Mouse (Mus musculus) erythroid progenitor cell, adult 5-6 weeks (primary cell): Measurements from ENCODE around the gene Hdac11. TPM values are rescaled to one million over a fixed set of nuclear protein-coding genes. Genes with fewer than 3 reads are reported as not detected.

Experiments
- ATAC-seq: replicated peaks from 2 replicates; pipeline ENCODE4 v1.8.0; 2016; ENCODE audit warnings: moderate number of reproducible peaks, mild to moderate bottlenecking, moderate TSS enrichment, inconsistent platforms; ENCODE audit not compliant: poor library complexity, low FRiP score, severe bottlenecking
- total RNA-seq, 2 experiments: library from RNA; stranded (forward) in 1 of 2; stranded (reverse) in 1 of 2; fragments of 150-400 nt in 1 of 2; fragments of 186-747, 209-891 nt in 1 of 2; gene quantifications; 2 replicates each; pipeline versions ENCODE4 v1.2.3 to v1.2.4; 2015 to 2017; ENCODE audit warnings: low replicate concordance in 2 of 2

Hdac11 gene
- total RNA-seq, 2 experiments from 2014 or later = 13.8 to 20.1 TPM

DNA sequence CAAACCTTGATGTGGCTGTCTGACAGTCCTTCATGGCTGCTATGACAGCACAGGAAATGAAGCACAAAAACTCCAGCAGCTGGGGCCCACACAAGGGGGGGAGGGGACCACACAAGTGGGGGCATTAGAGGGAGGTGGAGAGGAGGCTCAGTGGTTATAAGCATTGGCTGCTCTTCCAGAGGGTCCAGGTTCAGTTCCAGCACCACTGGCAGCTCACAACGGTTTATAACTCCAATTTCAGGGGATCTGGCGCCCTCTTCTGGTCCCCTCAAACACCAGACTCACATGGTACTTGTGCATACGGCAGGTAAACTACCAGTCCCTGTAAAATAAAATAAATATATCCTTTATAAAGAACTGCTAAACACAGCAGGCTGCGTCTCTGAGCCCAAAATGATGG is 27.5 kb upstream of the Hdac11 start:
- ATAC-seq = no peak

GRCm38 (mm10) chr6:91130856-91131255 is 25.6 kb upstream of the Hdac11 start:
- peak; percentile 62; the same call in 1 of the 2 replicates for ATAC-seq

DNA sequence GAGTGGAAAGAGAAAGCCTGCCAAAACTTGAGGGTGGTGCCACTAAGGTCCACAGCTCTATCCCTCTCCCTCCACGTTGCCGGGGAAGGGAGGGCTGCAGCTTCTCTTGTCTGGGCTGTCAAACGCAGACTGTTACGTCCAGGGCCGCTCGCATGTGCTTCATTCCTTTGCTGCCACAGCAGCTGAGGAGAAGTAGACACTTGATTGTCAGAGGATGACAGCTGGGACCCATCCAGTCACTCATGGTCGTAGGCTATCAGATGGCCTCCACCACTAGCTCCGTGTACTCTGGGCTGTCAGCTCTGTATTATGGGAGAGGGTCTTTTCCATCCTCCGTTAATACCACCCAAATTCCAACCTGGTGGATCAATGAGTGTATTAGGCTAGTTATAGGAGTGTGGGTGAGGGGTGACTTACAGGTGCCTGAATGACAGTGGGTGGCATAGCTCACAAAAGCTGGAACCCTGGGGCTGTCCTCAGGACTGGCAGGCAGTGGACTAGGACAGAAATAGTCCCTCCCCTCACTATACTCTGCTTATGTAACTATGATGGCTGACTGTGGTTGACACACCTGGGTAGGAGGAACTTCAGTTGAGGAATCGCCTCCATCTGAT is 19.0 kb upstream of the Hdac11 start:
- ATAC-seq = no peak

- ATAC-seq = peak; percentile 88
Measured at GRCm38 (mm10) chr6:91139846-91140245, 16.6 kb upstream of the Hdac11 start.

DNA sequence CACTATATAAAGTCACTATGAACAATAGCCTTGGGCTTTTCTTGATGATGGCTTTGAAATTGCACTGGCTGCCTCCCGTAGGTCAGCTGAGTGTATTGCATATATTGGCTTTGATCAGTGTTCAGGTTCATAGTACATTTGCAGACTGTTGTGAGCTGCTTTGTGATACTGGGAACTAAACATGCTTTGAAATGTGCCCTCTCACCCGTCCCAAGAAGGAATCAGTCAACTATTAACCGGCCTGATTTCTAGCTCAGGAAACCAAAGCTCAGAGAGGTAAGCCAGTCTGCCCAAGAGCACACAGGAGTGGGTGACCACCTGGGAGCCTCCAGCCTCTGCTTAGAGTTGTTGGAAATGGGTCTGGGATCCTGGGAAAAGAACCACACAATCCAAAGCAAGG is 11.4 kb upstream of the Hdac11 start:
- no peak for ATAC-seq

- ATAC-seq = no peak
Measured at GRCm38 (mm10) chr6:91145572-91145971, 10.9 kb upstream of the Hdac11 start.

GRCm38 (mm10) chr6:91146443-91147151 is 9.9 kb upstream of the Hdac11 start:
- no peak for ATAC-seq

DNA sequence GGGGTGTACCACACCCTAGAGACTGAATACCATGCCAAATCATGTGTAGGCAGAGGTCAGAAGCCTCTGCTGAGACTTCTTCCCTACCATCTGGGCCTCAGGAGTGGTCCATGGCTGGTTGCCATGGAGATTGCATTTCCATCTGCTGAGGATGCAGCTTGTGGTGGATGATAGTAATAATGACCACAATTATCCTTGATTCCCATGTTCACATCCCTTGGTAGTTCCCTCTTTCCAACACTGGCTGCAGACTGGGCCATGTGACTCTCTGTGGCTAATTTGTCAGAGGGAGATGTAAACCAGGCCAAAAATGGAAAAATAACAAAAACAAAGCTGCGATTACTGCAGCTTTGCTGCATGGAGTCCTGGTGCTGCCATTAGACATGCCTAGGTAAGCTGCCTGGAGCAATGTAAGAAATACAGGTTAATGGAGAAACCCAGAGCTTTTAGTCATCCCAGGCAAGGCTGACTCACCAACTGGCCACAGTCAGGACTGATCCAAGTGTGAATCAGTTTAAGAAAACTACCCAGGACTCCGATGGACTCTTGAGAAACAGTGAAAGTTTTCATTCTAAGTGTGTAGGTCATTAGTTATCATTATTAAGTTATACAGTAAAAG is 9.2 kb upstream of the Hdac11 start:
- no peak for ATAC-seq

GRCm38 (mm10) chr6:91152892-91153548 is 3.4 kb upstream of the Hdac11 start:
- no peak for ATAC-seq

- no peak for ATAC-seq
Measured at GRCm38 (mm10) chr6:91153549-91154064, 2.9 kb upstream of the Hdac11 start.

DNA sequence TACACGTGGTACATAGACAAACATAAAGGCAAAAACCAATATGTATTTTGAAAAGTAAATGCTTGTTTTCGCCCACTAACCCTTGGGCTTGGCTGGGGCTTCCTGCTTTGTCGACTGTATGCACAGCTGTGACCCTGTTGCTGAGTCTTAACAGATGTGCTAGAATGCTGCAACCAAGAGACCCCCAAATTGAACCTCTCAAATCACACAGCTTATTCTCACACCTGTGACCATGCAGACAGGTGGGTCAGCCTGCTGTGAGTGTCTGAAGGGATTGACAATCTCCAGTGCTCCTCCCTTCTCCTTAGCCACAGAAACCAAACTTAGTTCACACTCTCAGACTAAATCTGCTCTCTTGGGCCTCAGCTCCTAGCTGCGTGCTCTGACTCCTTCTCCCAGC is 1.8 kb upstream of the Hdac11 start:
- ATAC-seq = no peak

DNA sequence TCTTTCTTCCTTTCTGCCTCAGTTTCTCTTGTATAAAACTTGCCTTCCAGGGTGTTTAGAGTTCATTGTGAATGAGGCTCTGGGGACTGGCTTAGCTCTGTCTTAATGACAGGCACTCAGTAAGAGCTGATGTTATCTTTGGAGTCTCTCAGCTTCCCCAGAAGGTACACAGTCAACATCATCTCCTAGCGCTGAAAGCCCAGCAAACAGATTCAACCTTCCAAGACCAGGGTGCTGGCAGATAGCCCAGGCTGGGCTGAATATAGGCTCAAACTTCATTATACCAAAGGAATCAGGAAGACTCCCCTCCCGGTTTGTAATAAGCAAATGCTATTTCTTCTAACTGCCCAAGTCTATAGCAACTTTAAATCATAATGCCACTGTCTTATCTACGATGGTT is 1.2 kb upstream of the Hdac11 start:
- ATAC-seq = no peak

DNA sequence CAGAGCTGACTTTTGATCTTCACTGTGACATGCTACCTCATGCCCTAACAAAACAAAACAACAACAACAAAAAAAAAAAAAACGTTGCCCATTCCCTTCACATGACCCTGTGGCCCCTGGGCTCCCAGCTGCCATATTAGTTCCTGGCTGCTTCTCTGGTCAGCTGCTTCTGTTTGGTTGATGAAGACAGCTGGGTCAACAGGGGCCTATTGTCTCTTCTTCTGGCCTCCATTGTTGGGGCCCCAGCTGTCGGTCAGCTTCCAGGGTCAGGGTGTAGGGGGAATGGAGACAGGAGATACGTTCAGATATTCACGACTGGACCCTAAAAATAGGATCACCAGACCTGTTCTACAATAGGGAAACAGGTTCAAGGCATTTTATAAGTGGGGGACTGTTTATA is 403 bp upstream of the Hdac11 start:
- ATAC-seq = peak; percentile 2; the same call in 1 of the 2 replicates

DNA sequence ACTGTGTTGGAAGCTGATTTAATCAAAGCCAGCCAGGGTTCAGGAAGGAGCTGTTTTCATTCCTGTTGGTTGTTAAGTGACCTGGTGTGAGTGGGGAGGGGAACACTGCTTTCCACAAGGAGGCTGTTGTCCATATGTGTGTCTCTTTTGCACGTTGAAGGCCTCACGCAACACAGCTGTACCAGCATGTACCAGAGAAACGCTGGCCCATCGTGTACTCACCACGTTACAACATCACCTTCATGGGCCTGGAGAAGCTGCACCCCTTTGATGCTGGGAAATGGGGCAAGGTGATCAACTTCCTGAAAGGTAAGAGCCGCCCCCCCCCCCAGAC is 739 bp downstream of the Hdac11 start:
- no peak for ATAC-seq

GRCm38 (mm10) chr6:91159047-91159446 is 2.6 kb downstream of the Hdac11 start:
- no peak for ATAC-seq

DNA sequence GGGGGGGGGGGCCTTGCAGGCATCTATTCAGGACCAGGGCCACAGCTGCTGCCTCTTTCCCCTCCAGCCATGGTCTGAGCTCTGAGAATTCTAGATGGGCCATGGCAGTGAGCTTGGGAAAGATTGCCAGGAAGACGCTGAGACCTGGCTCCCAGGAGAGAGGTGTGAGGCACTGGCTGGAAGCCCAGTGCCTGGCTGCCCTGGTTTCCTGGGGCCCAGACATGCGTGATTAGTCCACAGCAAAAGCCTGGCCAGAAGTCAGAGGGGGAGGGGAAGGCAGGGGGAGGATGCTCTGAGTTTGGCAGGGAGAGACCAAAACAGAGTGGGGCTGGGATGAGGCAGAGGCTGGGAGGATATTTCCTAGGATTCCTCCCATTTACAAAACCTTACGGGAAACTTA is 3.9 kb downstream of the Hdac11 start:
- no peak for ATAC-seq

GRCm38 (mm10) chr6:91160976-91161375 is 4.5 kb downstream of the Hdac11 start:
- ATAC-seq = no peak

DNA sequence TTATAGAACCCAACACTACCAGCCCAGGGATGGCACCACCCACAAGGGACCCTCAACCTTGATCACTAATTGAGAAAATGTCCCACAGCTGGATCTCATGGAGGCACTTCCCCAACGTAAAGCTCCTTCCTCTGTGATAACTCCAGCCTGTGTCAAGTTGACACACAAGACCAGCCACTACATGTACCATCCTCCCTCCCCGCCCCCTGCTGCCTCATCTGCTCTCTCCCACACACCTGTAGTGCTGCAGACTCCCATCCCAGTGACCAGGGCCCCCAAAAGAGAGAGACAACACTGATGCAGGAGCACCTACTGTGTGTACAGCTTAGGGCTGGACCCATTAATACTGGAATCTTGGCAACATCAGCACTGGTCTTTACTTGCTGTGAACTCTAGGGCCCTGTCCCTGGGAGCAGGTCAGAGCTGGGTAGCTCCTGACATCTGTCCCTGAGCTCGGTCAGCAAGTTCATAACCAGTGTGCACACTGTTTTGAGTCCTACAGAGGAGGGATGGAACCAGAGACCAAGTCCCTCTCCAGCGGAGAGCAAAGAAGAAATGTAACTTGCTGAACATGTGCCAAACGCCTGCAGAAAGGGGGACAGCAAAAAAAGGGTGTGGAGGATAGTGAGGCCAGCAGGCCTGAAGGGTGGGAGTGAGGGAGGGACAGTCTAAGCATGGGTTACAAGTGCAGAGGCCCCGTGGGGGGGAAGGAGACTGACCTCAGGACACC is 5.2 kb downstream of the Hdac11 start:
- no peak for ATAC-seq

DNA sequence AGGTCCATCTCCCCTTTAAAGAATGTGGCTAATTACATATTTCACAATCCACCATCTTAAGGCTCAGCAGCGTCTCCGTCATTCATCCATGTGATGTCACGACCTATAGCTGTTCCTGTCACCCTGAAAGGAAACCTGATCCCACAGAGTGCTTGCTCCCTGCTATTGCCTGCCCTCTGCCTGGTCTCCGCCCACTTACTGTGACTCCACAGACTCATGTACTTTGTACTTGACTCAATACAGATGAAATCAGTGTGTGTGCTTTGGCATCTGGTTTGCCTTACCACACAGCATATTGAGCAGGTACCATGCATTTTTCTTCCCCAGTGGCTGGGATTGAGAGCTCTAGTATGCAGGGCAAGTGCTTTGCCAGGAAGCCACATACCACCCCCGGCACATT is 5.8 kb downstream of the Hdac11 start:
- no peak for ATAC-seq
